Mouse (Mus musculus) 3134 (cell line): ENCODE measurements around the gene Rgl1.
A peak's percentile ranks its signal among the peaks of the same experiment; 100 is the strongest.

Source experiments
- DNase-seq: peaks from one replicate; pipeline ENCODE4 v3.0.0-alpha.2; 2011; ENCODE audit warnings: low spot score; ENCODE audit not compliant: insufficient read length; ENCODE audit errors: extremely low read depth

Gene Rgl1

DNA sequence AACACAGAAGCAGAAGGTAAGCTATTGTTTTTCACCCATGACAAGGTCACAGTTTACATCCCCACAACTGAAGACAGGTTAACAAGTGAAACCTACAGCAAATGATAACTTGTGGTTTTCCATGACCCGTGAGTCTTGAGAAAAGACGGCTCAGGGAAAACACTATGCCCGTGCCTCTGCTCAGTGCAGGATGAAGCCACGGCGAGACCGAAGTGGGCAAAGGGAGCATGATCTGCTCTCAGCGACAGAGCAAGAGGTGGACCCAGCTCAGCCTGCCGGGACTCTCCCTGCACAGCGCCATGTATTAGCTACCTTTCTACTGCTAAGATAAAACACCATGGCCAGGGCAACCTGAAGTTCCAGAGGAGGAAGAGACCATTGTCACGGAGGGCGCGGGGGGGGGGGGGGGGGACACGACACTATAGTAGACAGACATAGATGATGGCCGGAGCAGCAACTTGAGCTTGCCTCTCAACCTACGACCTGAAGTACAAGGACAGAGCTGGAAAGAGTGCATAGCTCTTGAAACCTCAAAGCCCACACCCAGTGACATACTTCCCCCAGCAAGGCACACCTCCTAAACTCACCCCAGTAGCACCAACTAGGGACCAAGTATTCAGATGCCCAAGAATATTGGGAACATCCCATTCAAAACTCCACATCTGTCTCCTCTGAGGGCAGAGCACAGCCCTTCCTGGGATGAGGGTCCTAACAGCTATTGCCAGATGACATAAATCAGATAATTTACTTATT, 174.2 kb downstream of the Rgl1 start:
- DNase-seq = no peak

DNA sequence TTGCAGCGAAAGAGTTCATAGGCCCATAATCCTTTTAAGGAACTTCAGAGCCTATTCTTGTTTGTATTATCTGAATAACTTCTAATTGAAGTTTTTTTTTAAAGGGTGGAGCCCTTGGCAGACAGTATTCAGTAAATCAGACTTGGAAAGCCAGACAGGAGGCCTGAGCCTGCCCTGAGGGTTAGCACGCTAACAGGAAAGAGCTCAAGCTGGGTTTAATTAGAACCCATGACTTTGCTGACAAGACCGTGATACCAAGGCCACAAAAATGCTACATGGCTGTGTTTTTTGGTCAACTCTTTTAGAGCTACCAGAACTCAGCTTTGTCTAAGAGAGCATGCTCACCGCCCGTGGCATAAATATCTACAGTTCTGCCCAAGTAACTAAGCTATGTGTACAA, 175.8 kb downstream of the Rgl1 start:
- no peak for DNase-seq

DNA sequence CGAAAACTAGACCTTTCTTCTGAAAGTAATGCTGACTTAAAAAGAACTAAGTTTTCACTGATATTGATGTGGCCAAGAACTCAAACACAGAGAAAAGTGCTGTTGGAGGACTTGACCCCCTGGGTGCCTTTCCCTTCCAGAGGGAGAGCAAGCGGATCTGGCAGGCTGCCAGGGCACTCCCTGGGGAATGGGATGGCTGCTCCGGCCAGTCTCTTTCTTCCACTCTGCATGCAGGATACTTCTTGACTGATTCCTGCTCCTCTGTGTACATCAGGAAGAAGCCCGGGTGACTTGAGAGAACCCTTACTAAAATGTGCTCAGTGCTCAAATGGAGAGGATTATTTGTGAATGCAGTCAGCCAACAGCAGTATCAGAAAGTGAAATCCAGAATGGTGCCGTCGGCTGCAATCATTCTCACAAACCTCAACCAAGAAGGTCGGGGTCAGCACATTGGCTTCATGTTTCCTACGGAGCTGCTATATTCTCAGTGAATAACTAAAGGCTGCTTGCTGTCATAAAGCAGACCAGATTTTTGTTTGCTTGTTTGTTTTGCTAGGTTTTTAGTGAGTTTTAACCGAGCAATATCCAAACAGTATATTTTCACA, 176.7 kb downstream of the Rgl1 start:
- peak; percentile 60 for DNase-seq

DNA sequence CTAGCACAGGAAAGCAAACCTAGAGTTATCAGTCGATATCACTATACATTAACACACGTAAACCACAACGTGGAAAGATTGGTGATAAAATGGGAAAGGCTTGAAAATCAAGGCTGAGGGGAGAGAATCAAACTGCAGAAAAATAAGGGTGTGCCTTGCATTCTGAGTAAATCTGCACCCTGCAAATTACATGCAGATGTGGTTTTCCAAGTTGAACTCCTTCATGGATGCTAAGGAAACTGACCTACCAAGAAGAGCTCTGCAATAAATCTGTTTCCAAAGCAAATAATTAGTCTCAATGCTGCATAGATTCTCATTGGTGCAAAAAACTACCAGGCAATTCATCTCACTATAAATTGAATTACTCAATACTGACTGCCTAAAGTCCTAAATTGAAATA, 178.7 kb downstream of the Rgl1 start:
- no peak for DNase-seq

DNA sequence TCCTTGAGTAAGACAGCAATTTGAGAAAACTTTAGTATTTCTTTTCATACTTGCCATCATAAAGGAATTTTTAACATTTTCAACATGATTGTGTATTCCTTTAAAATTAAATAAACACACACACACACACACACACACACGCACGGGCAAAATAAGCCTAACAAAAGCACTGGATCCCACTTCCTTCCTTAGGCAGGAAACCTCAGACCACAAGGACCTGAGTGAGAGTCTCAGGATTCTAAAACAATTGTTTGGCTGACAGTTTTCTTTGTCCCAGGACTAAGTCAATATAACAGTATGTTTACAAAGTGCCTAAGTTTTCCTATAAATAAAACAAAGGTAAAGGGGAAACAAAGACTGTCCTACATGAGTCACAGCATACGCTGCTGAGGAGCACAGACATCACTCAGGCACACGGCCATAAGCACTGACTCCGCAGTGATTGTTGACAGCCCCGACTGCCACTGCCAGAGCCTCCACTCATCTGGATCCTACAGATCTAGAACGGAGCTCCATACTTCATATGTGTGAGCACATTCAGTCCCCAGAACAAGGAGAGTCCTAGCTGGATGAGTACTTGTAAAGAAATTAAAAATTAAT, 180.7 kb downstream of the Rgl1 start:
- no peak for DNase-seq

DNA sequence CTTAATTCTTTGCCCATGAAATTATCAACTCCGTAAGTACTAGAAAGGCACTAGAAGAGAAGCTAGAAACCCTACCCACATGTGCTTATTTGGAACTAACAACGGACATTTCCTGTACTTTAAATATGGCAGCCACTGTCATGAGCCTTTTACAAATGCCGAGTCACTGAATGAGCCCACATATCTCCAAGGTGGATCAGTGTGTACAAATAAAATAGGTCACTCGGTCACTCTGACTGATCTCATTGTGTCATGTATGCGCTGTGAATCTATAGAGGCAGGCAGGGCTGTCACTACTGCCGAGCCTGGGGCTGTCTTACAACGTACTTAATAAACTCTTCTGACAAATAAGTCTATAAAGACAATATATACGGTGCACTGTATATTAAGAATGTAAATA, 181.2 kb downstream of the Rgl1 start:
- DNase-seq = no peak

DNA sequence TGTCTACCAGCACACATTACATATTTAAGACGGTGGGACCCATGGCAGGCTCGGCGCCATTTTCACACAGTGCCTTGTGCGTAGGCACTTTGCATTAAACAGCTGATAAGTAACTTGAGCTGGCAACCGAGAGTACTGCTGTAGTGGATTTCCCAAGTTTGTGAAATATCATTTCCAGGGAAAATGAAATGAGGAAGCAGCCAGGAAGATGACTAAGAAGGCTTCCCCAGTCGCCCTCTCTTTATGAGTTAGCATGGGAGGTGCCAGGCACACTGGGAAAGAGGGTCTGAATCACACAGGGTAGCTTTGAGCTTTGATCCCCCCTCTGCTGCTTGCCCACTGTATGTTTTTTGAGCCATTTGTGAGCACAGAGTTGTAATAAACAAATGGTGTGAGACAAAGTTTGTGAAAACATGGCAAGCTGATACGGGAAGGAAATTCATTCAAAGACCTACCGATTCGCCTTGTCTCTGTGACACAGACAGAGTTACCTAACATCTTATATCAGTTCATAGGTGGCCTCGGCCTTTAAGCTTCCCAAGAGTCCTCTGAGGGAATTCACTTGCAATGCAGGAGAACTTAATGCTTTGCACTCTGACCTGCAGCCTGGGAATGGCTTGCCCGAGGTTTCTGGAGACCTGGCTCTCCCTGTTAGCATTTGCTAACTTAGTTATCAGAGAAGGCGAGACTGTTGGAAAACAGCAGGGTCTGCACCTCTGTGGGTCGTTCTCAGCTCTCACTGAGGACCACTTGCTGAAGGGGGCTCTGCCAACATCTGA, 184.8 kb downstream of the Rgl1 start:
- DNase-seq = no peak

DNA sequence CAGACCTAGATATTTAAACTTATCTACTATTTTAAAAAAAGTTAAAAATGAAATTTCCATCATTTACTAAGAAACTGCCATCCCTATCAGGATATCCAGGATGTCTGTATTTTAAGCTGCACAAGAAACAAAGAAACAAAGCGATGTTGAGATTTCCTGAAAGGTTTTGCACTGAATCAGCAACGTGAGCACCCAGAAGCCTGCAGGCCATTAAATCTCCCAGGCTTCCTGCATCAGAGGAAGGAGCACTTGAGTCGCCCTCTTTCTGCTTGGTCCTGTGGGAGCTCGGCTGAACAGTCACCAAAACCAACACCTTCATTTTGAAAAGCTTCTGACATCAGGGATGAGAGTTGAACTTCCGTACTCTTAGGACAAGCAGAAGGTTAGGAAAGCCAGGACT, 187.2 kb downstream of the Rgl1 start:
- no peak for DNase-seq

DNA sequence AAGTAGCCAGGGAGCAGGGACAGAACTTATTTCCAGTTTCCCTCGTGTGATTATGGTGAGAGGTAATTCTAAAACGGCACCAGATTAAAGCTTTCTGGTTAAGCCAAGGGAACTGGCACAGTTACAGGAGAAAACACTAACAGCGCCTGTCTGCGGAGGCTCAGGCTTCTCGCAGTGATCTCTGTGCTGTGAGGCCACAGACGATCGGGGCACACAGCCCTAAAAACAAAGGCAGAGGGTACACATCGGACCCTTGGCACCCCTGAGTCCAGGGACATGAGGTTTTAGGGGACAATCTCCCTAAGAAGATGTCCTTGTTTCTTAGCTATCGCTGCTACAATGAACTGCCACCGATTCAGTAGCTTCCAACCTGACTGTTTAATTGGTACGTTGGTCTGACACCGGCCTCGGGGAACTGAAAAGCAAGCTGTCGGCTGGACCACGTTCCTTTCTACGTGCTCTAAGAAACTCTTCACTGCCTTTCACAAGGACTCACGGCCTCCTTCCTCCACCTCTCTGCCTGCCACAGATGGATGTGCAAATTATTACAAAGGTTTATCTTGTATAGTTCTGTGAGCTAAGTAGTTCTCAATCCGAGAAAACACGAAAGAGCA, 187.9 kb downstream of the Rgl1 start:
- DNase-seq = no peak

DNA sequence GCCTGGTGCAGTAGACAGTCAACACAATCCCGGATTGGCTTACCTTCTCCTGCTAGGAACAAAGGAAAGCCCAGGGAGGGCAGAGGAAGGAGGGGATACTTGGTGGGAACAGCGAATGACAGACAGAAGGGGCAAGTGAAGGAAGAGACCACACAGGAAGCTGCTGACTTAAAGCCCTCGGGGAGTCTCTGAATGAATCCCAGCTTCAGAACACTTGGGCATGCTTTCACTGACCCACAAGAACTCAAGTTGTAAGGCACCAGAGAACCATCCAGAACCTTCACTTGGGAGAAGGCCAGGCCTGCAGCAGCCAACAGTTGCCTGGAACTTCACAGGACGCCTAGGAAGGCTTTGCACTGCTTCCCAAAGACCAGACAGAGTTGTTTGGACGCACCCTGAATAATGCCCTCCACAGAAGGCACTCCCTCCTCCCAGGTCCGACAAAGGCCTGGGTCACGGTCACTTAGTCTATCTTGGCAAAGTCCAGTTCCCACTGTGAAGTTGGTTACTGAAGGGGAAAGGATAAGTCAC, 189.5 kb downstream of the Rgl1 start:
- no peak for DNase-seq

DNA sequence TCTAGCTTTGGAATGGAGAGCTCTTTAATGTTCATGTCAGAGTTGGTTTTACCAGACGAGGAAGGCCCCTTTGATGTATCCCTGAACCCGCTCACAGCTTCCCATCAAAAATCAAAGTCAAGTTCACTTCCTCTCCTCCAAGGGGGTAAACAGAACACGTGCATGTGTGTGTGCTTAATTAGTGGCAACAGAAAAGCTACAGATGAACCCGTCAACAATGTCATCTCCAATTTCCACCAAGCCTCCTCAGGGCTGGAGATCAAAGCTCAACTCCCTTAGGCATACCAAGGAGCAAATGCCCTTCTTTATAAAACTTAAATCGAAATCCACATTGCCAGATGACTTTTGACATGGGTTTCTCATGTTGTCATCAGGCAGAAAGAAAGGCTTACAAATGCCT, 191.1 kb downstream of the Rgl1 start:
- DNase-seq = no peak

DNA sequence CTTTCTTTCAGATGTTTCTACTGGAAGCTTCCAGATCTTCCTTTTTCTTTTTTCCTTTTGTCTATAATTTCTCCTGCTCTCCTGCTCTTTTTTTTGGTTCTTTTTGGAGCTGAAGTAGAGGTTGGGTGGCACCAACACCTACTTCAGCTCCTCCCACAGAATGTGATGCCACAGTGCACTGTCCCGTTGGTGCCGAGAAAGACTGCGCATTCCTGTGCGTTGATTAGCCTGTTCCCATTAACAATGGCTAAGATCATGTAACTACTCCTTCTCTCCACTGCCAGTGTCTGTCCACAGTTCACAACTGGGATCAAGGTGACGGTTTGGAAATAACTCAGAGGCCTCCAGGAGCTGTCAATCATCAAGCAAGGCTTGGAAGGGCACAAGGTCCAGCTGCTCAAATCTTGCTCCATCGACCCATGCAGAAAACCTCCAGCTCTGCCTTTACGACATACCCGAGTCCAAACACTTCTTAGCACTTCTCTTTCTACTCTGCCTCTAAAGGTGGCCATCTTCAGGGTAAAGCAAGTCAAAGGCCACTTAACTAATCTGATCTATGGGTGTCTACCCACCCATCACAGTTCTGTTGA, 192.6 kb downstream of the Rgl1 start:
- no peak for DNase-seq

DNA sequence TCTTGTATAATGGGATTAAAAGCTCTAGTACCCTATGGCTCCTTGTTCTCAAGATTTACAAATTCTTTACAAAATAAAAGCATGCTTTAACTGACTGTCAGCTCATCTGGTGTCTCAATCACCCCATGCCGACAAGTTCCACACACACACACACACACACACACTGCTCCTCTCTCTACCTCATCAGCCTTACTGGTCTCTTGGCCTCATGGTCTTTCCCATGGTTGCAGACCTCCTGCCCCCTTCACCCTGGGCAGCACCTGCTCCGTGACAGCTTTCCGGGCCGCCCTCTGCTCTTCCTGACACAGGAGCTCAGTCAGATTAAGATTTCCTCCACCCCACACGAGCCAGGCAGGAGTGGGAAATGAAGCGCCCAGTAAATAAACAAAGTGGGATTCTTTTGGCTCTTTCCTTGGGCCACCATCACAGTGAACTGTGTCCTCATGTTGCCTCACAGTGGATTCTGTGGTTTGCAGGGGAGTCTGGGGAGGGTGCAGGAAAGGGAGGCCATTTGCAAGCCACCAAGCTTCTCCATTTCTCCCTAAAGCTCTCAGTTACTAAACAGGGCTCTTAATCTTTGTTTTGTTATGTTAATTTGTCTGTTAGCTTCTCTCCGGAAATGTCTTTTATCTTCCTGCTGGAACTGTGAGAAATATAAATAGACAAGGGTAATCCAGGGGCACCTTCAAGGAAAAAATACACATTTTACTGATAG, 193.2 kb downstream of the Rgl1 start:
- no peak for DNase-seq

DNA sequence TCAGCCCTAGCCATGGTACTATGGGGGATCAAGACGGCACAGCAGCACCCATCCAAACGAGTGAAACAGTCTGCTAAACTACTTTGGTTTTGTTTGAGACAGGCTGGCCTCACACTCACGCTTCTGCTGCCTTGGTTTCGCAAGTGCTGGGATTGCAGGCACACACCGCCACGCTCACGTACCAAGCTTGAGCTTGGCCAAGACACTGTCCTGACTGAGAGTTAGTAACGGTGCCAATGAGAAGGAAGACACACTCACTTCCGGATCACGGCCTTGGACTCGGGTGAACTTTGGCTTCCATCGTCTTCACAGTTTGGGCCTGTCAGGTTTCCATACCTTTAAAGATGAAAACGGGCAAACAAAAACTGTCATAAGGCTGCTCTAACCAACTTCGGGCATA, 194.8 kb downstream of the Rgl1 start:
- no peak for DNase-seq

DNA sequence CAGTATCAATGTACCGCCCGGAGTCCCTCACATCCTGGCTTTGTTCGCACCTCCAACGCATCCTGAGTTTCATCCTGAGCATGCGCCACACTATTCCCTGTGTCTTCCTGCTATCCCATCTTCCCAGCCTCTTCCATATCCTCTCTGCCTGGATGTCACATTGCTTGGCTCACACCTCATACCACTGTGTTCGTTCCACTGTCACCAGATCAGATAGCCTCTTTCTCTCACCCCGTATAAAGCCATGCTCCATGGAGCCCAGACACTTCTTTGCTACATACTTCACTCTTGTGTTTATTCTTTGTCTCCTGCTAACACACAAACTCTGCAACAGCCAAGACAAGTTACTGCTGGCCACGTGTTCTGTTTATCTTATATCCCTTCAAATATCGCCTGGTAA, 195.5 kb downstream of the Rgl1 start:
- DNase-seq = no peak

DNA sequence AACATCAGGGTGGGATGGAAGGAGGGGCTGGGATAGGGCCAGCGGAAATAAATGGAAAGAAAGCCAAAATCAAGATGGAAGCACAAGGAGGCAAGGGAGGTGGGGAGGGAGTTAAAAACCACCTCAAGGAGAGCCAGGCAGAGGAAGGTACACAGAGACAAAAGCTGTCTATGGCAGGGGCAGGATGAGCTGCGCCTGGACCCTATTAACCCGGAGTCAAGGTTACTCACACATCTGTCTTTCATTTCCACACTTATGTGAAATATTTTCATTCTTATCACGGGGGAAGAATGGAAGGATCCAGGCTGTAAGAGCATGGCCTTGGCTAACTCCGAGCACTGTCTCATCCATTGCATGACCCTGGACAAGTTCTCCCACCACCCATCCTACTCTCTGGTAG, 202.9 kb downstream of the Rgl1 start:
- no peak for DNase-seq

DNA sequence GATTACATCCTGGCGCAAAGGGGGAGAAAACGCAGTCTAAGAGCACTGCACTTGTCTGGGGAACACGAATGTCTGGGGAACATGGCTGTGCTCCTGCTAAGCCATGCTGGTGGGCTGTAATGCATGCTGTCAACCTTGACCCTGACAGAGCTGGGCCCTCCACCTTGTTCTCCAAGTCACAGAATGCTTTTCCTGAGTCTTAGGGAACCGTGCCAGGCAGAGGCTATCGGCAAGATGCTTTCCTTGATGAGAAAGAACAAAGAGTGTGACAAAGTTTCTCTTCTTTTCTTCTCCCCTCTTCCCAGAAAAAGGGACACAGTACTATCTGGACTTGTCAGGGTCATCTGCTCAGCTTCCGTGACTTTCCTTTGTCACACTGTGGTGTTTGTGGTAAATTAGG, 203.3 kb downstream of the Rgl1 start:
- DNase-seq = no peak

DNA sequence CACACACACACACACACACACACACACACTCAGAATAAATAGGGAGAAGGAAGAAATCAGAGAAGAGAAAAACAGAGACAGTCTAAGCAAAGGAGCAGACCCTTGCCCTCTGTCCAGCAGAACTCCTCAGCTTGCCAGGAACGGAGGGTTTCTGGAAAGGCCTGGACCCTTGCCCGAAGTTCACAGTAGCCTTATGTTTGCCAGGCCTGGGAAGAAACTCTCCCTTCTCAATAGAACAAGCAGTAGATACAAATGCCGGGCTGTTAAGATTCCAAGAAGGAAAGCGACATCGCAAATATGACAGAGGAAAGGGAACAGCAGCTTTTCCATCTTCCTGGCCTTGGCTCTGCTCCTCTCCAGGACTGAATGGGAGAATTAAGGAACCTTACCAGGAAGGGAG, 205.7 kb downstream of the Rgl1 start:
- DNase-seq = no peak

DNA sequence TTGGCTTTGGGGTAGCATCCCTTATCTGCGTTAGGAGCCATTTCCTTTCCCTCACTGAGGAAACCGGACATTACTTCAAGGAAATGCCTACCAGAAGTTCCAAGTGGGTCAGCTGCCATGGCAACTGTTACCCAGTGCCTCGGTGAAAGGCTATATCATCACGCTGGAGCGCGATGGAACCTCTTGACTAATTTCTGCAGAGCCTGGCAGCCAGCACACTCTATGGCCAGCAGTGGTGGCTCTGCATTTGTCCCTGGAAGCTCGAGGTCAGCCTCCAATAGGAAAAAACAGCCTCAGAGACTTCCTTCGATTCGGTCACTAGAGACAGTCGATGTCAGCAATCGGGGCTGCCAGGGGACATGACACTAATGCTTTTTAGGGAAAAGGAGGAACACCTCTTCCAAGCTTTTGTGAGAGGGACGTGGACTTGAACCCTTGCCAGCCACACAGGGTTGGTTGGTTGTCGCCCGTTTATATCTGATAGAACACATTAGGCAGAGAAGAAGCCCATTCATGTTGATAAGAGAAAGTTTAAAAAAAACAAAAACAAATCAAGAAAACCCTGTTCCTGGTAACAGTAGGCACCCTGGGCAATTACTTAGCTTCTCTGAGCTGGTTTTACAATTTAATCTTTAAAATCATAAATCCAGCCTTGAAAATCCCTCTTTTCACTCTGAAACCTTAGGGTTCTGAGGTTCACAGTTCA, 209.4 kb downstream of the Rgl1 start:
- no peak for DNase-seq
